Mouse (Mus musculus) spleen, postnatal 4 days (tissue): Measurements from ENCODE around the gene Cort.
A peak's percentile ranks its signal among the peaks of the same experiment; 100 is the strongest.
"Not testable (repeated sequence)": the region's sequence is repeated elsewhere in the genome, so short reads cannot be mapped to it uniquely, and the experiment has no call there.

Experiments
- DNase-seq, 2 experiments: peaks; one replicate each; pipeline ENCODE4 v3.0.0; 2022; ENCODE audit warnings: low spot score in 2 of 2

The Cort gene

GRCm38 (mm10) chr4:149126663-149127062 lies at the start of gene Cort:
Gene Cort (minus strand): TSS chr4:149126763.
- no peak for DNase-seq

- no peak for DNase-seq
Observed at GRCm38 (mm10) chr4:149173661-149174060, 47.1 kb upstream of the Cort start.

- DNase-seq = no peak
Observed at GRCm38 (mm10) chr4:149172666-149173065, 46.1 kb upstream of the Cort start.

- no peak for DNase-seq
Observed at GRCm38 (mm10) chr4:149172083-149172482, 45.5 kb upstream of the Cort start.

- no peak for DNase-seq
Observed at GRCm38 (mm10) chr4:149171581-149171981, 45.0 kb upstream of the Cort start.

GRCm38 (mm10) chr4:149170394-149170931 lies 43.9 kb upstream of the Cort start:
- DNase-seq = no peak

GRCm38 (mm10) chr4:149169926-149170325 lies 43.4 kb upstream of the Cort start:
- DNase-seq = not testable (repeated sequence)

- no peak for DNase-seq
Observed at GRCm38 (mm10) chr4:149168016-149168415, 41.5 kb upstream of the Cort start.

GRCm38 (mm10) chr4:149166957-149167611 lies 40.5 kb upstream of the Cort start:
- peak; percentile 52 to 75 for DNase-seq

- peak; percentile 96 to 97 for DNase-seq
Observed at GRCm38 (mm10) chr4:149166215-149166946, 39.8 kb upstream of the Cort start, which contains the start of gene Pgd. Gene Pgd (minus strand): TSS chr4:149166771.

- DNase-seq = no peak
Observed at GRCm38 (mm10) chr4:149164150-149164549, 37.6 kb upstream of the Cort start.

- no peak for DNase-seq
Observed at GRCm38 (mm10) chr4:149163196-149163595, 36.6 kb upstream of the Cort start.

- no peak for DNase-seq
Observed at GRCm38 (mm10) chr4:149161166-149161565, 34.6 kb upstream of the Cort start.

GRCm38 (mm10) chr4:149159891-149160290 lies 33.3 kb upstream of the Cort start:
- no peak for DNase-seq

GRCm38 (mm10) chr4:149159203-149159602 lies 32.6 kb upstream of the Cort start:
- no peak for DNase-seq

- DNase-seq = no peak
Observed at GRCm38 (mm10) chr4:149157415-149157973, 30.9 kb upstream of the Cort start.

GRCm38 (mm10) chr4:149155711-149156110 lies 29.1 kb upstream of the Cort start:
- peak in 1 of 2 experiments; percentile 44 for DNase-seq

- DNase-seq = no peak
Observed at GRCm38 (mm10) chr4:149154859-149155258, 28.3 kb upstream of the Cort start.

GRCm38 (mm10) chr4:149150721-149151120 lies 24.2 kb upstream of the Cort start:
- DNase-seq = no peak

GRCm38 (mm10) chr4:149150256-149150655 lies 23.7 kb upstream of the Cort start:
- no peak for DNase-seq

- no peak for DNase-seq
Observed at GRCm38 (mm10) chr4:149149611-149150010, 23.0 kb upstream of the Cort start.

- DNase-seq = no peak
Observed at GRCm38 (mm10) chr4:149149196-149149595, 22.6 kb upstream of the Cort start.

- DNase-seq = no peak
Observed at GRCm38 (mm10) chr4:149148084-149148483, 21.5 kb upstream of the Cort start.
